In the genomic region with DNA sequence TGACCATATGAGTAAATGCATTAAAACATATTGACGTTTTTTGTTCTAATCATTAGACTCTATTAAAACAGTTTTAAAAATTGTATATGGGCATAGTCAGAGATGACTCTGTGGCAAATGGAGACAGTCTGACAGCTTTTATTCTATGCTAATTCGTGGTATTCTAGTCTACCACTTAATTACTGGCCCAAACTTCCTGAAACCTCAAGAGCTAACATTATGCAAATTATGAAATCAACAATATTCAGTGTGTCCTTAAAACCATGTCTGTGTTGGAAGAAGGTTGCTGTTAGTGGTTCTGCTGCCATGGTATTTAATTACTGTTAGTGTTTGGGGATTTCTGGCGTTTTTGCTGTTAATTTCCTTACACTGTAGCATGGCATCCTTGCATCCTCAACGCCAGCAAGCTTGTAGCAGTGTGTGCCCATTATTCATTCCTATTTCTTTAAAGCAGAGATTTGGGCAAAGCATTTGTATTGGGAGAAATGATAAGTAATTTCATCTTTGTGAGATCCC, we compare ENCODE assay signal across 19 mouse cellular contexts. TPM values are rescaled to one million over a fixed set of nuclear protein-coding genes. Genes with fewer than 3 reads are reported as not detected.
DNase-seq lines count a peak whose midpoint lies in the region; ATAC-seq and TF ChIP-seq lines count a peak whose summit lies in the region.
"Had no signal": no experiment of that assay in that cellular context is flagged by ENCODE, and none has a peak within 500 bp of the region (broad histone marks: within the 10 kb centered on the region; RNA-seq: fewer than 3 reads in every experiment).

No protein-coding gene starts in this region.

- ATAC-seq in forebrain, embryonic 14.5 days: peak; percentile 48; the same call in 1 of the 2 replicates
- peak; percentile 40; the same call in 1 of the 2 replicates for ATAC-seq in hindbrain, embryonic 12.5 days (ENCODE audit: low FRiP score)
- ATAC-seq in hindbrain, postnatal 0 days: no peak
- ATAC-seq in midbrain, embryonic 13.5 days: peak; percentile 48; the same call in 1 of the 2 replicates
- peak; percentile 64; the same call in 1 of the 2 replicates for ATAC-seq in midbrain, embryonic 16.5 days

- H3K4me3 ChIP-seq in forebrain, embryonic 14.5 days (ENCODE audit: low read depth, low read length): no peak overlapping the region
- H3K4me3 ChIP-seq in forebrain, embryonic 10.5 days: no peak overlapping the region
- H3K4me3 ChIP-seq in hindbrain, embryonic 12.5 days: no peak overlapping the region
- H3K4me3 ChIP-seq in hindbrain, postnatal 0 days (ENCODE audit: low read length): no peak overlapping the region
- no peak overlapping the region for H3K4me3 ChIP-seq in midbrain, embryonic 13.5 days (replicated peaks)
- H3K4me3 ChIP-seq in midbrain, embryonic 10.5 days: no peak overlapping the region
- no peak overlapping the region for H3K4me3 ChIP-seq in midbrain, embryonic 16.5 days (ENCODE audit: low read depth, low read length)
- H3K4me3 ChIP-seq: embryonic facial prominence, embryonic 12.5 days; heart, adult 2 months; heart, embryonic 12.5 days; hindbrain, embryonic 15.5 days had no signal

- no peak overlapping the region for H3K4me2 ChIP-seq in forebrain, embryonic 14.5 days (ENCODE audit: low read length)
- no peak overlapping the region for H3K4me2 ChIP-seq in hindbrain, embryonic 12.5 days (replicated peaks)
- no peak overlapping the region for H3K4me2 ChIP-seq in hindbrain, postnatal 0 days (ENCODE audit: low read depth, low read length)
- H3K4me2 ChIP-seq in midbrain, embryonic 13.5 days (replicated peaks): no peak overlapping the region
- H3K4me2 ChIP-seq in midbrain, embryonic 16.5 days (ENCODE audit: low read length): no peak overlapping the region
- H3K4me2 ChIP-seq: embryonic facial prominence, embryonic 12.5 days; heart, embryonic 12.5 days; hindbrain, embryonic 15.5 days had no signal

- H3K4me1 ChIP-seq in forebrain, embryonic 14.5 days (ENCODE audit: control insufficient read depth, insufficient read depth, low read length): no peaks in the 10 kb centered on the region
- no peaks in the 10 kb centered on the region for H3K4me1 ChIP-seq in forebrain, embryonic 10.5 days
- no peaks in the 10 kb centered on the region for H3K4me1 ChIP-seq in hindbrain, embryonic 12.5 days
- H3K4me1 ChIP-seq in hindbrain, postnatal 0 days (ENCODE audit: insufficient read depth, low read length): no peaks in the 10 kb centered on the region
- H3K4me1 ChIP-seq in midbrain, embryonic 13.5 days (replicated peaks): no peaks in the 10 kb centered on the region
- H3K4me1 ChIP-seq in midbrain, embryonic 10.5 days: no peaks in the 10 kb centered on the region
- H3K4me1 ChIP-seq in midbrain, embryonic 16.5 days (ENCODE audit: control insufficient read depth, insufficient read depth, low read length): no peaks in the 10 kb centered on the region
- H3K4me1 ChIP-seq: embryonic facial prominence, embryonic 12.5 days; heart, embryonic 12.5 days; hindbrain, embryonic 15.5 days had no signal

- TF ChIP-seq CTCF in hindbrain, postnatal 0 days (IDR thresholded peaks at IDR 0.05; ENCODE audit: low read depth): no peak

- H3K27ac ChIP-seq in forebrain, embryonic 14.5 days (ENCODE audit: low read depth, low read length): no peak overlapping the region
- no peak overlapping the region for H3K27ac ChIP-seq in forebrain, embryonic 10.5 days
- H3K27ac ChIP-seq in hindbrain, embryonic 12.5 days: no peak overlapping the region
- no peak overlapping the region for H3K27ac ChIP-seq in hindbrain, postnatal 0 days
- no peak overlapping the region for H3K27ac ChIP-seq in midbrain, embryonic 13.5 days
- no peak overlapping the region for H3K27ac ChIP-seq in midbrain, embryonic 10.5 days (replicated peaks)
- H3K27ac ChIP-seq in midbrain, embryonic 16.5 days (ENCODE audit: low read length): no peak overlapping the region
- H3K27ac ChIP-seq: embryonic facial prominence, embryonic 12.5 days; heart, adult 2 months; hindbrain, embryonic 15.5 days had no signal

- H3K36me3 ChIP-seq in forebrain, embryonic 14.5 days (ENCODE audit: control insufficient read depth, insufficient read depth, low read length): no peaks in the 10 kb centered on the region
- H3K36me3 ChIP-seq in forebrain, embryonic 10.5 days (replicated peaks): no peaks in the 10 kb centered on the region
- H3K36me3 ChIP-seq in hindbrain, embryonic 12.5 days: no peaks in the 10 kb centered on the region
- no peaks in the 10 kb centered on the region for H3K36me3 ChIP-seq in hindbrain, postnatal 0 days (ENCODE audit: insufficient read depth, low read length)
- H3K36me3 ChIP-seq in midbrain, embryonic 13.5 days: no peaks in the 10 kb centered on the region
- H3K36me3 ChIP-seq in midbrain, embryonic 10.5 days: no peaks in the 10 kb centered on the region
- no peaks in the 10 kb centered on the region for H3K36me3 ChIP-seq in midbrain, embryonic 16.5 days (ENCODE audit: control insufficient read depth, insufficient read depth, low read length)
- H3K36me3 ChIP-seq: embryonic facial prominence, embryonic 12.5 days; heart, embryonic 12.5 days; hindbrain, embryonic 15.5 days had no signal

- H3K9ac ChIP-seq in forebrain, embryonic 14.5 days (ENCODE audit: low read length): no peak overlapping the region
- H3K9ac ChIP-seq in hindbrain, embryonic 12.5 days: no peak overlapping the region
- H3K9ac ChIP-seq in hindbrain, postnatal 0 days (replicated peaks; ENCODE audit: low read length): no peak overlapping the region
- H3K9ac ChIP-seq in midbrain, embryonic 13.5 days (replicated peaks): no peak overlapping the region
- no peak overlapping the region for H3K9ac ChIP-seq in midbrain, embryonic 16.5 days (ENCODE audit: low read depth, low read length)
- H3K9ac ChIP-seq: embryonic facial prominence, embryonic 12.5 days; heart, embryonic 12.5 days; hindbrain, embryonic 15.5 days had no signal

- intact Hi-C loops in gastrocnemius, postnatal 14 days (cut with DNase I; ENCODE audit: low total_unique reads): no loop called here

- peak; percentile 23 for DNase-seq in forebrain, embryonic 14.5 days (ENCODE audit: low spot score)
- no peak for DNase-seq in forebrain, embryonic 10.5 days (ENCODE audit: extremely low spot score, low spot score)
- no peak for DNase-seq in hindbrain, postnatal 0 days (ENCODE audit: low spot score)
- DNase-seq in midbrain, embryonic 10.5 days (ENCODE audit: low spot score): no peak
- no peak for DNase-seq in gastrocnemius, postnatal 14 days
- DNase-seq: adrenal gland, postnatal 10 days; cerebellum, adult 11-12 months; cerebellum, adult 9-10 months; cerebellum, postnatal 25 days; heart, adult 2 months; kidney, adult 11 months had no signal

- WGBS in forebrain, embryonic 14.5 days: 70% methylated on average over 4 of the region's 4 CpGs
- 80% methylated on average over 4 of the region's 4 CpGs for WGBS in forebrain, embryonic 10.5 days
- WGBS in hindbrain, embryonic 12.5 days: 73% methylated on average over 4 of the region's 4 CpGs
- 58% methylated on average over 4 of the region's 4 CpGs for WGBS in hindbrain, postnatal 0 days
- 62% methylated on average over 4 of the region's 4 CpGs for WGBS in midbrain, embryonic 13.5 days
- 78% methylated on average over 4 of the region's 4 CpGs for WGBS in midbrain, embryonic 10.5 days
- WGBS in midbrain, embryonic 16.5 days: 52% methylated on average over 4 of the region's 4 CpGs

- H3K27me3 ChIP-seq in forebrain, embryonic 14.5 days (replicated peaks; ENCODE audit: control insufficient read depth, insufficient read depth, low read length): no peaks in the 10 kb centered on the region
- H3K27me3 ChIP-seq in forebrain, embryonic 10.5 days (ENCODE audit: poor library complexity, severe bottlenecking): no peaks in the 10 kb centered on the region
- H3K27me3 ChIP-seq in hindbrain, embryonic 12.5 days: no peaks in the 10 kb centered on the region
- no peaks in the 10 kb centered on the region for H3K27me3 ChIP-seq in hindbrain, postnatal 0 days (ENCODE audit: insufficient read depth, low read length)
- H3K27me3 ChIP-seq in midbrain, embryonic 13.5 days: no peaks in the 10 kb centered on the region
- no peaks in the 10 kb centered on the region for H3K27me3 ChIP-seq in midbrain, embryonic 10.5 days (ENCODE audit: low read depth, poor library complexity, severe bottlenecking)
- no peaks in the 10 kb centered on the region for H3K27me3 ChIP-seq in midbrain, embryonic 16.5 days (ENCODE audit: control insufficient read depth, insufficient read depth, low read depth, low read length)
- H3K27me3 ChIP-seq: embryonic facial prominence, embryonic 12.5 days; heart, embryonic 12.5 days; hindbrain, embryonic 15.5 days had no signal

- H3K9me3 ChIP-seq in forebrain, embryonic 14.5 days (replicated peaks; ENCODE audit: control insufficient read depth, low read length): no peaks in the 10 kb centered on the region
- H3K9me3 ChIP-seq in forebrain, embryonic 10.5 days: no peaks in the 10 kb centered on the region
- H3K9me3 ChIP-seq in hindbrain, embryonic 12.5 days (replicated peaks): no peaks in the 10 kb centered on the region
- H3K9me3 ChIP-seq in hindbrain, postnatal 0 days (ENCODE audit: low read length): no peaks in the 10 kb centered on the region
- no peaks in the 10 kb centered on the region for H3K9me3 ChIP-seq in midbrain, embryonic 13.5 days
- no peaks in the 10 kb centered on the region; the same call in 1 of the 2 replicates for H3K9me3 ChIP-seq in midbrain, embryonic 10.5 days (replicated peaks)
- no peaks in the 10 kb centered on the region for H3K9me3 ChIP-seq in midbrain, embryonic 16.5 days (replicated peaks; ENCODE audit: control insufficient read depth, low read length, poor library complexity, severe bottlenecking)
- H3K9me3 ChIP-seq: embryonic facial prominence, embryonic 12.5 days; heart, embryonic 12.5 days; hindbrain, embryonic 15.5 days had no signal

RNA-seq across cellular contexts. Expression of gene Ptchd4, which starts 12.6 kb away (rescaled TPM):
- 1.6 and 3.2 TPM in 2 replicates for polyA plus RNA-seq in forebrain, embryonic 14.5 days (2014; fragmentation: Nextera tagmentation; extraction: Ambion mirVana)
- polyA plus RNA-seq in forebrain, embryonic 10.5 days (2016; fragmentation: Nextera tagmentation; extraction: Ambion mirVana): 4.2 and 4.6 TPM in 2 replicates
- polyA plus RNA-seq in hindbrain, embryonic 12.5 days (2016; fragmentation: Nextera tagmentation; extraction: Ambion mirVana): 6.0 and 6.4 TPM in 2 replicates
- 11.3 and 11.5 TPM in 2 replicates for total RNA-seq in hindbrain, postnatal 0 days (2014; rRNA removed)
- 11.7 and 12.8 TPM in 2 replicates for polyA plus RNA-seq in hindbrain, postnatal 0 days (2015; fragmentation: Nextera tagmentation; extraction: Ambion mirVana)
- 5.9 and 6.9 TPM in 2 replicates for polyA plus RNA-seq in midbrain, embryonic 13.5 days (2015; fragmentation: Nextera tagmentation; extraction: Ambion mirVana)
- polyA plus RNA-seq in midbrain, embryonic 10.5 days (2016; fragmentation: Nextera tagmentation; extraction: Ambion mirVana): 1.5 and 2.0 TPM in 2 replicates
- 11.9 and 13.3 TPM in 2 replicates for polyA plus RNA-seq in midbrain, embryonic 16.5 days (2015; fragmentation: Nextera tagmentation; extraction: Ambion mirVana)
- total RNA-seq in gastrocnemius, postnatal 14 days (2021): under 1 TPM; 0.42 to 0.51 TPM
- total RNA-seq: heart, adult 2 months; heart, postnatal 25 days; MEL had no signal
- polyA plus RNA-seq: heart, adult 2 months had no signal
